In the genomic region with DNA sequence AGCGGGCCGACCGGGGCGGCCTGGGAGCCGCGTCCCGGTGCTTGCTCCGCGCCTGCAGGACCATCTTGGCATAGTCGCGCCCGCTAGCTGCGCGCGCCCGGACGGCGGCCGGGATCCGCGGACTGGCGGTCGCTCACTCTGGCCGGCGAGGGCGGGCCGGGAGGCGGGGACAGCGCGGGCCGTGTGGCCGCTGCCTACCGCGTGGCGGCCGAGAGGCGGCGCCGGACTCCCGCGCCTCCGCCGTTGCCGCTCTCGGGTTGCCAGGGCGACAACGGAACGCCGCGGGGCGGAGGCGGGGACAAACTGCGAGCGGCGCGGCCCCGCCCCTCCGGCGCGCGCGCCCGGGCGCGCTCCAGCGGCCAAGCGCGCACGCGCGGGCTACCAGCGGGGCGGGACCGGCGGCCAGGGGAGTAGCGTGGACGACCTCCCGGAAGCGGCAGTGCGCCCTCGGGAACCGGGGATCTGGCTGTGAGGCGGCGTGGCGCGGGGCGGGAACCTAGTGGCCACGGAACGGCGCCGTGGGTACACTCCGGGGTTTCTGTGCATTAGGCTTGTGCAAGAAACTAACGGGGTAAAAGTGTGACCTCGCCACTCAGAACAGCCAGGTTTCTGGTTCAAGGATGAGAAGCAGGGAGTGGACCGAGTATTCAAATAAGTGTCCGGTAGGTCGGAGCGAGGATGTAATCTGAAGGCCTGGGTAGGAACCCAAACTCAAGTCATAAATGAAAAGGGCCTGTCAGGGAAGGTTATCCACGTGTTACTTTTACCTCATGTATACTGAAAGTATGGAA, we compare ENCODE assay signal across 8 mouse cellular contexts. TPM values are rescaled to one million over a fixed set of nuclear protein-coding genes. Genes with fewer than 3 reads are reported as not detected.
DNase-seq lines count a peak whose midpoint lies in the region; ATAC-seq lines count a peak whose summit lies in the region.

A gene (minus strand): TSS at position 74 of the 791 bp plus-strand sequence.

- H3K4me2 ChIP-seq in embryonic facial prominence, embryonic 12.5 days (replicated peaks) = peak within 1 kb of the TSS; percentile 62
- peak within 1 kb of the TSS; percentile 71 for H3K4me2 ChIP-seq in midbrain, embryonic 12.5 days (replicated peaks)

- peak; percentile 89 for DNase-seq in 3134 (ENCODE audit: extremely low read depth, insufficient read length, low spot score)
- DNase-seq in adrenal gland, postnatal 36 days = peak; percentile 97 to 98
- DNase-seq in heart, adult 18-20 months = peak; percentile 95 to 96
- DNase-seq in kidney, adult 18-20 months = peak; percentile 96
- peak; percentile 95 for DNase-seq in limb, embryonic 10.5 days (ENCODE audit: low spot score)
- DNase-seq in skeletal muscle tissue, adult 2 months (ENCODE audit: low read depth, low spot score) = peak; percentile 87

- H3K4me3 ChIP-seq in embryonic facial prominence, embryonic 12.5 days = peak within 1 kb of the TSS; percentile 70
- H3K4me3 ChIP-seq in limb, embryonic 10.5 days = peak within 1 kb of the TSS; percentile 77
- peak within 1 kb of the TSS; percentile 81 for H3K4me3 ChIP-seq in midbrain, embryonic 12.5 days

- no peaks in the 10 kb centered on the region for H3K9me3 ChIP-seq in embryonic facial prominence, embryonic 12.5 days
- H3K9me3 ChIP-seq in limb, embryonic 10.5 days (replicated peaks) = no peaks in the 10 kb centered on the region
- H3K9me3 ChIP-seq in midbrain, embryonic 12.5 days = no peaks in the 10 kb centered on the region

- H3K9ac ChIP-seq in embryonic facial prominence, embryonic 12.5 days = peak within 1 kb of the TSS; percentile 88
- peak within 1 kb of the TSS; percentile 79 for H3K9ac ChIP-seq in midbrain, embryonic 12.5 days (replicated peaks)

- WGBS in embryonic facial prominence, embryonic 12.5 days = under 1% methylated on average over 91 of the region's 99 CpGs
- WGBS in limb, embryonic 10.5 days = under 1% methylated on average over 97 of the region's 99 CpGs
- WGBS in midbrain, embryonic 12.5 days = under 1% methylated on average over 68 of the region's 99 CpGs

- peaks cover 16% of the 10 kb centered on the region for H3K4me1 ChIP-seq in embryonic facial prominence, embryonic 12.5 days
- peaks cover 13% of the 10 kb centered on the region for H3K4me1 ChIP-seq in limb, embryonic 10.5 days
- H3K4me1 ChIP-seq in midbrain, embryonic 12.5 days = peaks cover 18% of the 10 kb centered on the region

- H3K36me3 ChIP-seq in embryonic facial prominence, embryonic 12.5 days = no peaks in the 10 kb centered on the region
- no peaks in the 10 kb centered on the region for H3K36me3 ChIP-seq in limb, embryonic 10.5 days
- no peaks in the 10 kb centered on the region for H3K36me3 ChIP-seq in midbrain, embryonic 12.5 days

- ATAC-seq in embryonic facial prominence, embryonic 12.5 days (ENCODE audit: insufficient number of reproducible peaks, insufficient read depth, low FRiP score, low TSS enrichment) = peak; percentile 96
- ATAC-seq in midbrain, embryonic 12.5 days (ENCODE audit: low FRiP score, low read depth) = peak; percentile 98

- H3K27ac ChIP-seq in embryonic facial prominence, embryonic 12.5 days = peak within 1 kb of the TSS; percentile 93
- H3K27ac ChIP-seq in limb, embryonic 10.5 days = peak within 1 kb of the TSS; percentile 93
- peak within 1 kb of the TSS; percentile 93 for H3K27ac ChIP-seq in midbrain, embryonic 12.5 days (replicated peaks)

- H3K27me3 ChIP-seq in embryonic facial prominence, embryonic 12.5 days = no peaks in the 10 kb centered on the region
- H3K27me3 ChIP-seq in limb, embryonic 10.5 days (ENCODE audit: low read depth, poor library complexity, severe bottlenecking) = no peaks in the 10 kb centered on the region
- no peaks in the 10 kb centered on the region for H3K27me3 ChIP-seq in midbrain, embryonic 12.5 days

RNA-seq across cellular contexts. Expression of the gene that starts here (rescaled TPM):
- 10 to 100 TPM; 28.7 to 66.5 TPM for total RNA-seq in adrenal gland, postnatal 36 days (2021)
- polyA plus RNA-seq in embryonic facial prominence, embryonic 12.5 days (2016; fragmentation: Nextera tagmentation; extraction: Ambion mirVana) = 16.8 and 21.5 TPM in 2 replicates
- 1 to 10 TPM; 6.3 to 8.1 TPM for total RNA-seq in heart, adult 18-20 months (2021)
- 8.6 and 9.7 TPM in 2 replicates for polyA plus RNA-seq in limb, embryonic 10.5 days (2016; fragmentation: Nextera tagmentation; extraction: Ambion mirVana)
- polyA plus RNA-seq in midbrain, embryonic 12.5 days (2016; fragmentation: Nextera tagmentation; extraction: Ambion mirVana) = 9.6 and 10.0 TPM in 2 replicates

Comparison
In these comparisons a context has a peak if more than half of its experiments do, and no peak if none do; other contexts are left out.
1. Peak in every context shown above with its lines: DNase-seq, ATAC-seq, H3K4me3 ChIP-seq and H3K27ac ChIP-seq.